In the genomic region with DNA sequence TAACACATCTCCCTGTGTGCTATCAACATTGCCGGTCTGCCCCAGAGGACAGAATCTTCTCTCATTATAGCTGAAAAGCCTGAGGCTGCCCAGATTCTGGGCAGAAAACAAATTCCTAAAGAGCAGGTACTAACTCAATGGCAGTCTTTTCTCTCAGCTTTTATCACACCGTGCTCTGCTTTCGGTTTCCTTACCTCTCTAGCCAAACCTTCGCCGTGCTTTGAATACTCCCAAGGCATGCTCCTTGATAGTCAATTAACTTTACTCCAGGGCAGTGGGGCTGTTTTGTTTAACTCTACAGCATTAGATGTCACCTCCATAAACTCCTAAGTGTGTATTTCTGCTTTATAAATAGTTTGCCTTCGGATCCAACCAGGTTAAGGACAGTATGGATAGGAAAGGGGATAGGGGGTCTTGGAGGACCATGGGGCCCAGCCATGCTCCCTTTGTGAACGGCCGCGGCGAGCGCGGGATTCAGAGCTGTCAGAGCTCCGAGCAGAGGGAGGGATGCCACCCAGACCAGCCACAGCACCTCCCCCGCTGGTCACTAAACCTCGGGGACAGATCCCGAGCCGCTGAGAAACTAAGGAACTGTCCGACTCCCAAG, we compare ENCODE assay signal across 8 mouse cellular contexts. TPM values are rescaled to one million over a fixed set of nuclear protein-coding genes. Genes with fewer than 3 reads are reported as not detected.
DNase-seq lines count a peak whose midpoint lies in the region; ATAC-seq and TF ChIP-seq lines count a peak whose summit lies in the region.

No protein-coding gene starts in this region.

- DNase-seq in cerebellum, adult 9-11 months: peak; percentile 19
- no peak for DNase-seq in cerebellum, adult 9-10 months
- peak; percentile 47 for DNase-seq in 3T3-L1 (ENCODE audit: low read depth, low spot score)
- no peak for DNase-seq in adrenal gland, postnatal 10 days
- DNase-seq in left cerebral cortex, postnatal 4 days: no peak

- intact Hi-C loops in left cerebral cortex, postnatal 4 days (cut with DNase I): loop anchor here (10.0 kb wide), 1 partner anchor 474 kb away; no protein-coding TSS in a partner anchor

- H3K36me3 ChIP-seq in limb, embryonic 13.5 days: peaks cover 27% of the 10 kb centered on the region
- peaks cover 21% of the 10 kb centered on the region for H3K36me3 ChIP-seq in neural tube, embryonic 15.5 days

- H3K9me3 ChIP-seq in limb, embryonic 13.5 days: no peaks in the 10 kb centered on the region
- no peaks in the 10 kb centered on the region for H3K9me3 ChIP-seq in neural tube, embryonic 15.5 days (replicated peaks)

- peak overlapping the region; percentile 73 for H3K4me2 ChIP-seq in limb, embryonic 13.5 days (replicated peaks)
- peak overlapping the region; percentile 82 for H3K4me2 ChIP-seq in neural tube, embryonic 15.5 days

- ATAC-seq in limb, embryonic 13.5 days (ENCODE audit: low FRiP score, low read depth): 0 out of 2 replicates have a peak, but pooled peaks have one; percentile 0
- no peak; the same call in 1 of the 2 replicates for ATAC-seq in neural tube, embryonic 15.5 days (ENCODE audit: low FRiP score)

- no peak for TF ChIP-seq CTCF in embryonic fibroblast, embryonic 13.5 days (IDR thresholded peaks at IDR 0.05; ENCODE audit: borderline replicate concordance, insufficient read depth, low read length)

- H3K4me1 ChIP-seq in embryonic fibroblast, embryonic 13.5 days (ENCODE audit: control insufficient read depth, insufficient read depth, low read length): peaks cover 2% of the 10 kb centered on the region
- peaks cover 11% of the 10 kb centered on the region for H3K4me1 ChIP-seq in limb, embryonic 13.5 days
- H3K4me1 ChIP-seq in neural tube, embryonic 15.5 days: peaks cover 19% of the 10 kb centered on the region

- H3K27ac ChIP-seq in embryonic fibroblast, embryonic 13.5 days (ENCODE audit: insufficient read depth, low read length): no peak overlapping the region
- H3K27ac ChIP-seq in limb, embryonic 13.5 days: peak overlapping the region; percentile 95
- peak overlapping the region; percentile 100 for H3K27ac ChIP-seq in neural tube, embryonic 15.5 days (replicated peaks)

- no peak; the same call in 1 of the 2 replicates for TF ChIP-seq POLR2A in embryonic fibroblast, embryonic 13.5 days (IDR thresholded peaks at IDR 0.05; ENCODE audit: low read depth, low read length)

- H3K4me3 ChIP-seq in embryonic fibroblast, embryonic 13.5 days (ENCODE audit: insufficient read depth, low read length): peak overlapping the region; percentile 79
- H3K4me3 ChIP-seq in limb, embryonic 13.5 days: peak overlapping the region; percentile 90
- peak overlapping the region; percentile 99 for H3K4me3 ChIP-seq in neural tube, embryonic 15.5 days (replicated peaks)

- H3K27me3 ChIP-seq in limb, embryonic 13.5 days: peaks cover 12% of the 10 kb centered on the region
- H3K27me3 ChIP-seq in neural tube, embryonic 15.5 days (replicated peaks): peaks cover 14% of the 10 kb centered on the region; the same call in 1 of the 2 replicates

- under 1% methylated on average over 18 of the region's 18 CpGs for WGBS in limb, embryonic 13.5 days
- under 1% methylated on average over 18 of the region's 18 CpGs for WGBS in neural tube, embryonic 15.5 days

- H3K9ac ChIP-seq in limb, embryonic 13.5 days: peak overlapping the region; percentile 100
- H3K9ac ChIP-seq in neural tube, embryonic 15.5 days (replicated peaks): peak overlapping the region; percentile 100

RNA-seq across cellular contexts. Expression of gene Srsf6, which starts 0.7 kb away (rescaled TPM):
- polyA plus RNA-seq in embryonic fibroblast, embryonic 13.5 days (2011; ENCODE audit: insufficient read length, low read depth, missing spikeins): 198 and 232 TPM in 2 replicates
- polyA plus RNA-seq in limb, embryonic 13.5 days (2015; fragmentation: Nextera tagmentation; extraction: Ambion mirVana): 236 and 259 TPM in 2 replicates
- polyA plus RNA-seq in neural tube, embryonic 15.5 days (2015; fragmentation: Nextera tagmentation; extraction: Ambion mirVana): 125 and 133 TPM in 2 replicates
- total RNA-seq in adrenal gland, postnatal 10 days (2021): 100 to 1,000 TPM; 149 to 168 TPM
- total RNA-seq in left cerebral cortex, postnatal 4 days (2021): 100 to 1,000 TPM; 154 to 158 TPM

RNA-seq across cellular contexts. Expression of gene L3mbtl1, which starts 12.7 kb away (rescaled TPM):
- polyA plus RNA-seq in embryonic fibroblast, embryonic 13.5 days (2011; ENCODE audit: insufficient read length, low read depth, missing spikeins): 0.23 and 0.51 TPM in 2 replicates
- 0.13 and 0.20 TPM in 2 replicates for polyA plus RNA-seq in limb, embryonic 13.5 days (2015; fragmentation: Nextera tagmentation; extraction: Ambion mirVana)
- 3.6 and 6.0 TPM in 2 replicates for polyA plus RNA-seq in neural tube, embryonic 15.5 days (2015; fragmentation: Nextera tagmentation; extraction: Ambion mirVana)
- under 1 TPM; 0.33 to 0.63 TPM for total RNA-seq in adrenal gland, postnatal 10 days (2021)
- total RNA-seq in left cerebral cortex, postnatal 4 days (2021): 10 to 100 TPM; 26.4 to 31.4 TPM

RNA-seq across cellular contexts. Expression of gene Sgk2, which starts 56.5 kb away (rescaled TPM):
- not detected in 2 replicates for polyA plus RNA-seq in embryonic fibroblast, embryonic 13.5 days (2011; ENCODE audit: insufficient read length, low read depth, missing spikeins)
- 0.05 TPM in 1 of 2 replicates, not detected in the other for polyA plus RNA-seq in limb, embryonic 13.5 days (2015; fragmentation: Nextera tagmentation; extraction: Ambion mirVana)
- polyA plus RNA-seq in neural tube, embryonic 15.5 days (2015; fragmentation: Nextera tagmentation; extraction: Ambion mirVana): 0.13 and 0.15 TPM in 2 replicates
- total RNA-seq in adrenal gland, postnatal 10 days (2021): 1 to 10 TPM; 2.1 to 3.1 TPM
- not detected for total RNA-seq in left cerebral cortex, postnatal 4 days (2021)

Comparison
In these comparisons a context has a peak if more than half of its experiments do, and no peak if none do; other contexts are left out.
1. DNase-seq: peak in cerebellum, adult 9-11 months (single experiment) and 3T3-L1 (single experiment); none in cerebellum, adult 9-10 months (single experiment), adrenal gland, postnatal 10 days (single experiment) and left cerebral cortex, postnatal 4 days (single experiment).
2. Peak in every context shown above with its lines, with median percentiles within 50 percentile points of each other: H3K4me3 ChIP-seq.